18 mouse cellular contexts compared by ENCODE assay signal in the genomic region with DNA sequence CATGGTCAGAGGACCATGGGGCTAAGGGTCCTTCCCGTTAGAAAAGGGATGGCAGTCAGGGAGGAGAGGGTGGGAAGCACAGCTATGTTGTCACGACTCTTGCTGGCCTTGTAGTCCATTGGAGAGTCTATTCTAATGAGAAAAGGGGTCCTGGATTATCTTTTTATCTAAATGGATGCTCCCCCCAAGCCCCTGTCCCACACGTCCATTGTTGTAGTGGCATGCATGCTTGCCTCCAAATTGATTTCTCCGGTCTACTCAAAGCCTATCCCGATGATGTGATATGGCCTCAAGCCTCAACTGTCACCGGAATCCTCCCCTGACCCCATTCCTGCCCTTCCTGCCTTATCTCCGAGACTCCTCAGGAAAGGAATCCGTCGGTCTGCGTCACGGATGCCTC.
DNase-seq lines count a peak whose midpoint lies in the region; ATAC-seq and TF ChIP-seq lines count a peak whose summit lies in the region.
"Had no signal": no experiment of that assay in that cellular context is flagged by ENCODE, and none has a peak within 500 bp of the region (broad histone marks: within the 10 kb centered on the region; RNA-seq: fewer than 3 reads in every experiment).

No protein-coding gene starts in this region.

- intact Hi-C loops in gastrocnemius, adult 2 months (cut with DNase I), result loop anchor here (5.0 kb wide), 1 partner anchor 36 kb away; no protein-coding TSS in a partner anchor
- intact Hi-C loops in heart, postnatal 10 days (cut with DNase I), result loop anchor here (2.0 to 5.0 kb wide), 2 partner anchors 36 to 48 kb away; no protein-coding TSS in a partner anchor

- no peaks in the 10 kb centered on the region for H3K27me3 ChIP-seq in heart, postnatal 0 days (ENCODE audit: control insufficient read depth, insufficient read depth, low read length)
- no peaks in the 10 kb centered on the region for H3K27me3 ChIP-seq in lung, embryonic 16.5 days (ENCODE audit: control insufficient read depth, insufficient read depth, low read depth, low read length)
- H3K27me3 ChIP-seq: CH12.LX; forebrain, embryonic 12.5 days; hindbrain, embryonic 12.5 days; neural tube, embryonic 12.5 days had no signal

- H3K27ac ChIP-seq in gastrocnemius, adult 2 months, result peak overlapping the region; percentile 84
- H3K27ac ChIP-seq in heart, postnatal 0 days (ENCODE audit: low read depth), result peak overlapping the region; percentile 90
- H3K27ac ChIP-seq in lung, embryonic 16.5 days (ENCODE audit: low read length), result peak overlapping the region; percentile 73
- H3K27ac ChIP-seq: forebrain, embryonic 12.5 days; hindbrain, embryonic 12.5 days; neural tube, embryonic 12.5 days had no signal

- no peak for DNase-seq in gastrocnemius, adult 2 months
- no peak for DNase-seq in gastrocnemius, adult 18-20 months (ENCODE audit: low spot score)
- no peak for DNase-seq in heart, postnatal 0 days (ENCODE audit: low spot score)
- no peak for DNase-seq in heart, postnatal 10 days
- no peak for DNase-seq in lung, postnatal 14 days
- DNase-seq in frontal cortex, postnatal 10 days (ENCODE audit: low spot score in 2 of 2), result no peak
- DNase-seq in urinary bladder, postnatal 25 days (ENCODE audit: low spot score), result no peak
- DNase-seq: adrenal gland, adult 2 months; cerebellum, postnatal 10 days; gastrocnemius, postnatal 36 days; kidney, postnatal 36 days; lung, adult 2 months; thymus, postnatal 14 days had no signal

- WGBS in heart, postnatal 0 days, result 27% methylated on average over 11 of the region's 11 CpGs
- 63% methylated on average over 11 of the region's 11 CpGs for WGBS in lung, embryonic 16.5 days

- no peak overlapping the region for H3K9ac ChIP-seq in heart, postnatal 0 days (replicated peaks; ENCODE audit: low read depth, low read length)
- H3K9ac ChIP-seq in lung, embryonic 16.5 days (ENCODE audit: low read length), result no peak overlapping the region
- H3K9ac ChIP-seq: forebrain, embryonic 12.5 days; hindbrain, embryonic 12.5 days; neural tube, embryonic 12.5 days had no signal

- H3K4me3 ChIP-seq in gastrocnemius, adult 2 months, result no peak overlapping the region
- no peak overlapping the region for H3K4me3 ChIP-seq in heart, postnatal 0 days (ENCODE audit: low read depth, low read length)
- H3K4me3 ChIP-seq in lung, embryonic 16.5 days (ENCODE audit: low read length), result no peak overlapping the region
- H3K4me3 ChIP-seq: forebrain, embryonic 12.5 days; hindbrain, embryonic 12.5 days; neural tube, embryonic 12.5 days had no signal

- 0 out of 2 replicates have a peak overlapping the region, but pooled peaks have one; percentile 7 for H3K4me2 ChIP-seq in heart, postnatal 0 days (ENCODE audit: low read depth, low read length)
- H3K4me2 ChIP-seq in lung, embryonic 16.5 days (ENCODE audit: low read depth, low read length), result no peak overlapping the region
- H3K4me2 ChIP-seq: forebrain, embryonic 12.5 days; hindbrain, embryonic 12.5 days; neural tube, embryonic 12.5 days had no signal

- peaks cover 19% of the 10 kb centered on the region for H3K36me3 ChIP-seq in heart, postnatal 0 days (replicated peaks; ENCODE audit: control insufficient read depth, insufficient read depth, low read length)
- peaks cover 15% of the 10 kb centered on the region for H3K36me3 ChIP-seq in lung, embryonic 16.5 days (ENCODE audit: control insufficient read depth, insufficient read depth, low read length)

- TF ChIP-seq EP300 in heart, postnatal 0 days (IDR thresholded peaks at IDR 0.05; ENCODE audit: low read depth), result no peak

- H3K4me1 ChIP-seq in heart, postnatal 0 days (ENCODE audit: control insufficient read depth, insufficient read depth), result peaks cover 27% of the 10 kb centered on the region
- H3K4me1 ChIP-seq in lung, embryonic 16.5 days (replicated peaks; ENCODE audit: control insufficient read depth, insufficient read depth, low read length), result peaks cover 39% of the 10 kb centered on the region
- H3K4me1 ChIP-seq: forebrain, embryonic 12.5 days; hindbrain, embryonic 12.5 days; neural tube, embryonic 12.5 days had no signal

- no peaks in the 10 kb centered on the region for H3K9me3 ChIP-seq in heart, postnatal 0 days (replicated peaks; ENCODE audit: control insufficient read depth, low read length)
- H3K9me3 ChIP-seq in lung, embryonic 16.5 days (ENCODE audit: control insufficient read depth, low read length), result no peaks in the 10 kb centered on the region
- H3K9me3 ChIP-seq: forebrain, embryonic 12.5 days; hindbrain, embryonic 12.5 days; neural tube, embryonic 12.5 days had no signal

- no peak for TF ChIP-seq CTCF in gastrocnemius, adult 2 months (IDR thresholded peaks at IDR 0.05)
- TF ChIP-seq CTCF in heart, postnatal 0 days (IDR thresholded peaks at IDR 0.05; ENCODE audit: low read depth), result no peak

- no peak for ATAC-seq in heart, postnatal 0 days (ENCODE audit: insufficient read depth, low read depth)
- ATAC-seq in lung, embryonic 16.5 days (ENCODE audit: low read depth), result no peak
